Mouse (Mus musculus): ENCODE data around the gene Cplx1. TPM values are rescaled to one million over a fixed set of nuclear protein-coding genes. Genes with fewer than 3 reads are reported as not detected.
A peak's percentile ranks its signal among the peaks of the same experiment; 100 is the strongest.
"Not testable (repeated sequence)": the region's sequence is repeated elsewhere in the genome, so short reads cannot be mapped to it uniquely, and the experiment has no call there.

Gene Cplx1
- total RNA-seq, 1 experiment = 0.85 TPM

DNA sequence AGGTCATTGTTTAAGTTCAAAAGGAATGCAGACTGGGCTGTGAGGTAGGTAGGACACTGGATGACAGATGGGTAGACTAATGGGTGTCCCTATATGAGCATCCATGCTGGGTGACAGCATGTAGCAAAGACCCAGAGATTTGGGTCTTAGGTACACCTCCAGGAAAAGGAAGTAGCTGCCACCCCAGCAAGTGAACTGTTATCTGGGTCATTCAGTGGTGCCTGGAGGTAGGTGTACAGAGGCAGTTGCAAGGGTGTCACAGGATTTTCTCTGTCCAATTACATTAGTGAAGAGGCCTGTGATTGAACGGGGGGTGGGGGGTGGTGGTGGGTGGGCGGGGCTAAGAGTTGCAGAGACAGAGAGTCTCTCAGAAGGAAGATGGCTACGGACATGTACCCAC is 33.2 kb downstream of the Cplx1 start:
- no peaks in the 10 kb centered on the region for H3K9me3 ChIP-seq (ENCODE audit: control insufficient read depth, insufficient read depth, low read depth, low read length)
- TF ChIP-seq HCFC1 (IDR thresholded peaks at IDR 0.05; ENCODE audit: borderline replicate concordance, insufficient read depth, low read length) (no peak), MAFK (IDR thresholded peaks at IDR 0.05; ENCODE audit: insufficient read depth, low read depth, low read length) (no peak), CHD2 (IDR thresholded peaks at IDR 0.05; ENCODE audit: low read depth, low read length) (no peak), ZNF384 (IDR thresholded peaks at IDR 0.05; ENCODE audit: low read depth, low read length) (no peak), ZC3H11A (IDR thresholded peaks at IDR 0.05; ENCODE audit: borderline replicate concordance, low read depth, low read length) (no peak)
- in situ Hi-C loops (cut with MboI; ENCODE audit: low sequenced_read_pairs in 2 of 2, unreplicated experiment in 2 of 2) = no loop called here
- H3K9ac ChIP-seq (ENCODE audit: insufficient read depth, low read depth, low read length, poor library complexity, severe bottlenecking) = no peak overlapping the region
- no peak overlapping the region for H3K4me3 ChIP-seq (ENCODE audit: insufficient read depth in 1 of 2, low read depth in 1 of 2, low read length in 2 of 2, poor library complexity in 1 of 2, severe bottlenecking in 1 of 2)
- DNase-seq (ENCODE audit: low read depth, low spot score) = no peak
- H3K4me1 ChIP-seq (ENCODE audit: control insufficient read depth in 2 of 2, insufficient read depth in 2 of 2, low read length in 2 of 2, poor library complexity in 1 of 2) = peaks cover 24 to 37% of the 10 kb centered on the region in 2 experiments
- no peaks in the 10 kb centered on the region for H3K36me3 ChIP-seq (ENCODE audit: control insufficient read depth, insufficient read depth, low read length, poor library complexity, severe bottlenecking)
- no peak overlapping the region for H3K27ac ChIP-seq (ENCODE audit: insufficient read depth, low read depth, low read length, poor library complexity, severe bottlenecking)

DNA sequence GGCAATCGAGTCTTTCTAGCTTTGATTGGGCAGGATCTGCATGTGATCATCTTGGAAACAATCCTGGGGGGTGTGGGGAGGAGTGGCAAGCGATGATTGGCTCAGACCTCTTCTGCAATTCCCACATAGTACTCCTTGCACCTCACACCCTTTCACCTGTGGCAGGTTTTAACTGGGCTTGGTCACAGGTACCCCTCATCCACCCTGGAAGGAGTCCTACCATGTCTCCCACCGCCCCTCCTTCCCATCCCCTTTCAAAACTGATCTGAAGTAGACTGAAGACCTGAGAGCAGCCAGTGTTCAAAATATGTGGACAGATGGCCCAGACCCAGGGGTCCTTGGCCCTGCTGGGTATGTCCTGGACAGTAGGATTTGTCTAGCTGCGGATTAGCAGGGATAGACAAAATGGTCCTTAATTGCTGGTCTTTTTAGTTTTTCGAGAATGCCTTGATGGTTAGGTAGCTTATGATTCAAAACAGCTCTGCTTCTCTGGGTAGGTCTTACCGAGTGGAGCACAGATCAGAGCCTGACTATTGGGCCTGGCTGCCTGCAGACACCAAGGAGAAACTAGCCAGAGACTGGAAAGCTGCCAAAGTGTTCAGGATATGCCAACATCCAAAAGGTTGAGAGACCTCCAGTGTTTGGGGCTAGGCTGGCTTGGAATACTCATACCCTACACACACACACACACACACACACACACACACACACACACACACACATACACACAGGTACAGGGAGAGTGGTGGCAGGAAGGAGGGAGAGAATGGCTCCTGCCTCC is 34.1 kb downstream of the Cplx1 start:
- in situ Hi-C loops (cut with MboI; ENCODE audit: low sequenced_read_pairs in 2 of 2, unreplicated experiment in 2 of 2) = no loop called here
- Histone ChIP-seq H3K9me3 (ENCODE audit: control insufficient read depth, insufficient read depth, low read depth, low read length) (no peaks in the 10 kb centered on the region), H3K36me3 (ENCODE audit: control insufficient read depth, insufficient read depth, low read length, poor library complexity, severe bottlenecking) (no peaks in the 10 kb centered on the region), H3K4me3 (ENCODE audit: insufficient read depth in 1 of 2, low read depth in 1 of 2, low read length in 2 of 2, poor library complexity in 1 of 2, severe bottlenecking in 1 of 2) (peak overlapping the region in 1 of 2 experiments; percentile 15; a peak in 1 of 4 replicates), H3K9ac (ENCODE audit: insufficient read depth, low read depth, low read length, poor library complexity, severe bottlenecking) (no peak overlapping the region), H3K27ac (ENCODE audit: insufficient read depth, low read depth, low read length, poor library complexity, severe bottlenecking) (no peak overlapping the region), H3K4me1 (ENCODE audit: control insufficient read depth in 2 of 2, insufficient read depth in 2 of 2, low read length in 2 of 2, poor library complexity in 1 of 2) (peaks cover 24 to 34% of the 10 kb centered on the region in 2 experiments)
- DNase-seq (ENCODE audit: low read depth, low spot score) = no peak
- TF ChIP-seq ZC3H11A (IDR thresholded peaks at IDR 0.05; ENCODE audit: borderline replicate concordance, low read depth, low read length) (no peak), CHD2 (IDR thresholded peaks at IDR 0.05; ENCODE audit: low read depth, low read length) (no peak), HCFC1 (IDR thresholded peaks at IDR 0.05; ENCODE audit: borderline replicate concordance, insufficient read depth, low read length) (no peak), MAFK (IDR thresholded peaks at IDR 0.05; ENCODE audit: insufficient read depth, low read depth, low read length) (no peak), ZNF384 (IDR thresholded peaks at IDR 0.05; ENCODE audit: low read depth, low read length) (no peak)

GRCm38 (mm10) chr5:108502286-108502685 is 47.5 kb downstream of the Cplx1 start:
- H3K4me3 ChIP-seq (ENCODE audit: insufficient read depth in 1 of 2, low read depth in 1 of 2, low read length in 2 of 2, poor library complexity in 1 of 2, severe bottlenecking in 1 of 2) = no peak overlapping the region
- no peak for DNase-seq (ENCODE audit: low read depth, low spot score)
- H3K9ac ChIP-seq (ENCODE audit: insufficient read depth, low read depth, low read length, poor library complexity, severe bottlenecking) = no peak overlapping the region
- no peak overlapping the region for H3K27ac ChIP-seq (ENCODE audit: insufficient read depth, low read depth, low read length, poor library complexity, severe bottlenecking)
- in situ Hi-C loops (cut with MboI; ENCODE audit: low sequenced_read_pairs in 2 of 2, unreplicated experiment in 2 of 2) = no loop called here
- TF ChIP-seq CHD2 (IDR thresholded peaks at IDR 0.05; ENCODE audit: low read depth, low read length) (no peak), HCFC1 (IDR thresholded peaks at IDR 0.05; ENCODE audit: borderline replicate concordance, insufficient read depth, low read length) (no peak), MAFK (IDR thresholded peaks at IDR 0.05; ENCODE audit: insufficient read depth, low read depth, low read length) (no peak), ZC3H11A (IDR thresholded peaks at IDR 0.05; ENCODE audit: borderline replicate concordance, low read depth, low read length) (no peak), ZNF384 (IDR thresholded peaks at IDR 0.05; ENCODE audit: low read depth, low read length) (no peak)
- no peaks in the 10 kb centered on the region for H3K9me3 ChIP-seq (ENCODE audit: control insufficient read depth, insufficient read depth, low read depth, low read length)
- no peaks in the 10 kb centered on the region for H3K4me1 ChIP-seq (ENCODE audit: control insufficient read depth in 2 of 2, insufficient read depth in 2 of 2, low read length in 2 of 2, poor library complexity in 1 of 2)
- H3K36me3 ChIP-seq (ENCODE audit: control insufficient read depth, insufficient read depth, low read length, poor library complexity, severe bottlenecking) = peaks cover 32% of the 10 kb centered on the region

DNA sequence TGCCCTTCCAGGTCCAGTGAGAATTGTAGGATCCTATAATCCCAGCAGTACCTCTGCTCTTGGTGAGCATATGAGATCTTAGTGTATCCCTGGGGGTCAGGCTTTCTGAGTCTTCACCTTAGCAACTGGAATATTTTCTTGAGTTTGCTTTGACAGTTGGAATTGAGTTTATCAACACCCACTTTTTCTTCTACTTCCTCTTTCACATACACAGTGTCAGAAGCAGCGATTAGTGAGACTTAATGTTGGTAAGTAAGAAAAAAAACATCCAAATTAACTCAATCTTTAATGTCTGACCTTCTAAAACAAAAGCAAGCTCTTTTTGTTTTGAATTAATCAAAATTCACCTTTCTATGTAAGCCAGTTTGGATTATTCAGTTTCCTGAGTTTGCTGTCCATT is 48.3 kb downstream of the Cplx1 start:
- TF ChIP-seq CHD2 (IDR thresholded peaks at IDR 0.05; ENCODE audit: low read depth, low read length) (no peak), HCFC1 (IDR thresholded peaks at IDR 0.05; ENCODE audit: borderline replicate concordance, insufficient read depth, low read length) (no peak)
- Histone ChIP-seq H3K9ac (ENCODE audit: insufficient read depth, low read depth, low read length, poor library complexity, severe bottlenecking) (no peak overlapping the region), H3K36me3 (ENCODE audit: control insufficient read depth, insufficient read depth, low read length, poor library complexity, severe bottlenecking) (peaks cover 34% of the 10 kb centered on the region), H3K27ac (ENCODE audit: insufficient read depth, low read depth, low read length, poor library complexity, severe bottlenecking) (no peak overlapping the region), H3K4me3 (ENCODE audit: insufficient read depth in 1 of 2, low read depth in 1 of 2, low read length in 2 of 2, poor library complexity in 1 of 2, severe bottlenecking in 1 of 2) (no peak overlapping the region), H3K4me1 (ENCODE audit: control insufficient read depth in 2 of 2, insufficient read depth in 2 of 2, low read length in 2 of 2, poor library complexity in 1 of 2) (no peaks in the 10 kb centered on the region), H3K9me3 (ENCODE audit: control insufficient read depth, insufficient read depth, low read depth, low read length) (no peaks in the 10 kb centered on the region)
- in situ Hi-C loops (cut with MboI; ENCODE audit: low sequenced_read_pairs in 2 of 2, unreplicated experiment in 2 of 2) = no loop called here
- no peak for DNase-seq (ENCODE audit: low read depth, low spot score)

DNA sequence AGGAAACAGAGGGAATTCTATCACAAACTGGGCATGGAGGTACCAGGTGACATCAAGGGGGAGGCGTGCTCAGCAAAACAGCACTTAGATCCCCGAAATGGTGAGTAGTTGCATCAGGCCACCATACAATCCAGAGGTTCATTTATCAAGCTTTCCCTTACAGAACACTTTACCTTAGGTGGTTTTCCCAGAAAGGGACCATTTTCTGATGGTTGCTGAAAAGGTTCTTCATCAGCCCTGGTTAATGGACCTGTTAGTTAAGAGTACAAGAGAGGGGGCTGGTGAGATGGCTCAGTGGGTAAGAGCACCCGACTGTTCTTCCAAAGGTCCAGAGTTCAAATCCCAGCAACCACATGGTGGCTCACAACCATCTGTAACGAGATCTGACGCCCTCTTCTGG is 63.7 kb downstream of the Cplx1 start:
- H3K27ac ChIP-seq (ENCODE audit: insufficient read depth, low read depth, low read length, poor library complexity, severe bottlenecking); H3K4me1 ChIP-seq (ENCODE audit: control insufficient read depth in 2 of 2, insufficient read depth in 2 of 2, low read length in 2 of 2, poor library complexity in 1 of 2); H3K9ac ChIP-seq (ENCODE audit: insufficient read depth, low read depth, low read length, poor library complexity, severe bottlenecking); H3K9me3 ChIP-seq (ENCODE audit: control insufficient read depth, insufficient read depth, low read depth, low read length); DNase-seq (ENCODE audit: low read depth, low spot score); in situ Hi-C loops (cut with MboI; ENCODE audit: low sequenced_read_pairs in 2 of 2, unreplicated experiment in 2 of 2); H3K4me3 ChIP-seq (ENCODE audit: insufficient read depth in 1 of 2, low read depth in 1 of 2, low read length in 2 of 2, poor library complexity in 1 of 2, severe bottlenecking in 1 of 2): not testable (repeated sequence)
- peaks cover 15% of the 10 kb centered on the region for H3K36me3 ChIP-seq (ENCODE audit: control insufficient read depth, insufficient read depth, low read length, poor library complexity, severe bottlenecking)
